Mouse (Mus musculus) embryonic facial prominence, embryonic 10.5 days (tissue): Measurements from ENCODE around the gene Cfap61. TPM values are rescaled to one million over a fixed set of nuclear protein-coding genes. Genes with fewer than 3 reads are reported as not detected.
A peak's percentile ranks its signal among the peaks of the same experiment; 100 is the strongest.

ENCODE experiments used
- DNase-seq: peaks from one replicate; pipeline ENCODE4 v3.0.0-alpha.2; 2017; ENCODE audit warnings: low spot score
- H3K27ac ChIP-seq: fragments of 300-500 bp; sonication (generic); replicated peaks from 2 replicates; pipeline ENCODE4 v1.5.1; 2016; ENCODE audit warnings: mild to moderate bottlenecking
- H3K27me3 ChIP-seq: fragments of 300-500 bp; sonication (generic); replicated peaks from 2 replicates; pipeline ENCODE4 v1.6.1; 2016; ENCODE audit warnings: low read depth, mild to moderate bottlenecking; ENCODE audit not compliant: poor library complexity, severe bottlenecking
- H3K36me3 ChIP-seq: fragments of 300-500 bp; sonication (generic); replicated peaks from 2 replicates; pipeline ENCODE4 v1.6.1; 2016; ENCODE audit warnings: mild to moderate bottlenecking, moderate library complexity
- H3K4me1 ChIP-seq: fragments of 300-500 bp; sonication (generic); 2 replicates; pipeline ENCODE4 v1.6.1; 2016
- H3K4me3 ChIP-seq: fragments of 300-500 bp; sonication (generic); 2 replicates; pipeline ENCODE4 v1.5.1; 2016; ENCODE audit warnings: mild to moderate bottlenecking, moderate library complexity
- H3K9me3 ChIP-seq: fragments of 300-500 bp; sonication (generic); 2 replicates; pipeline ENCODE4 v1.6.1; 2016; ENCODE audit warnings: mild to moderate bottlenecking
- WGBS: fragments of 180-500 bp; shearing (Covaris S2); methylation state at CpG from one replicate; pipeline ENCODE4 v1.1.7; 2016; 5-methylcytosine and 5-hydroxymethylcytosine counted together
- polyA plus RNA-seq: library from polyadenylated mRNA; unstranded; fragments of >200 nt; fragmentation: Nextera tagmentation; extraction: Ambion mirVana; gene quantifications from 2 replicates; pipeline ENCODE4 v1.2.1, GENCODE M21; 2016

Gene Cfap61
- polyA plus RNA-seq, 1 experiment from 2014 or later = 0.93 TPM

GRCm38 (mm10) chr2:146109921-146110320 lies 175.3 kb downstream of the Cfap61 start:
- H3K4me1 ChIP-seq = no peaks in the 10 kb centered on the region
- WGBS = 80% methylated on average over 9 of the region's 9 CpGs
- DNase-seq = no peak
- H3K27me3 ChIP-seq = no peaks in the 10 kb centered on the region
- H3K36me3 ChIP-seq = no peaks in the 10 kb centered on the region
- no peak overlapping the region for H3K4me3 ChIP-seq
- H3K27ac ChIP-seq = no peak overlapping the region
- H3K9me3 ChIP-seq = no peaks in the 10 kb centered on the region

GRCm38 (mm10) chr2:146116282-146116681 lies 181.7 kb downstream of the Cfap61 start:
- WGBS = 89% methylated on average over 6 of the region's 6 CpGs
- Histone ChIP-seq H3K36me3 (no peaks in the 10 kb centered on the region), H3K9me3 (no peaks in the 10 kb centered on the region), H3K27me3 (no peaks in the 10 kb centered on the region), H3K4me1 (peaks cover 18% of the 10 kb centered on the region), H3K4me3 (no peak overlapping the region), H3K27ac (0 out of 2 replicates have a peak overlapping the region, but pooled peaks have one; percentile 48)
- DNase-seq = no peak

- WGBS = 94% methylated on average over 5 of the region's 5 CpGs
- peak overlapping the region; percentile 48 for H3K27ac ChIP-seq
- H3K27me3 ChIP-seq = no peaks in the 10 kb centered on the region
- peaks cover 18% of the 10 kb centered on the region for H3K4me1 ChIP-seq
- H3K4me3 ChIP-seq = no peak overlapping the region
- H3K9me3 ChIP-seq = no peaks in the 10 kb centered on the region
- H3K36me3 ChIP-seq = no peaks in the 10 kb centered on the region
- DNase-seq = no peak
Observed at GRCm38 (mm10) chr2:146116726-146117125, 182.1 kb downstream of the Cfap61 start.

GRCm38 (mm10) chr2:146117191-146117914 lies 182.8 kb downstream of the Cfap61 start:
- H3K4me3 ChIP-seq = no peak overlapping the region
- H3K4me1 ChIP-seq = peaks cover 18% of the 10 kb centered on the region
- DNase-seq = peak; percentile 39
- peak overlapping the region; percentile 48 for H3K27ac ChIP-seq
- H3K36me3 ChIP-seq = no peaks in the 10 kb centered on the region
- 51% methylated on average over 17 of the region's 17 CpGs for WGBS
- 0 out of 2 replicates have a peak, but pooled peaks cover 3% of the 10 kb centered on the region for H3K27me3 ChIP-seq
- H3K9me3 ChIP-seq = no peaks in the 10 kb centered on the region

DNA sequence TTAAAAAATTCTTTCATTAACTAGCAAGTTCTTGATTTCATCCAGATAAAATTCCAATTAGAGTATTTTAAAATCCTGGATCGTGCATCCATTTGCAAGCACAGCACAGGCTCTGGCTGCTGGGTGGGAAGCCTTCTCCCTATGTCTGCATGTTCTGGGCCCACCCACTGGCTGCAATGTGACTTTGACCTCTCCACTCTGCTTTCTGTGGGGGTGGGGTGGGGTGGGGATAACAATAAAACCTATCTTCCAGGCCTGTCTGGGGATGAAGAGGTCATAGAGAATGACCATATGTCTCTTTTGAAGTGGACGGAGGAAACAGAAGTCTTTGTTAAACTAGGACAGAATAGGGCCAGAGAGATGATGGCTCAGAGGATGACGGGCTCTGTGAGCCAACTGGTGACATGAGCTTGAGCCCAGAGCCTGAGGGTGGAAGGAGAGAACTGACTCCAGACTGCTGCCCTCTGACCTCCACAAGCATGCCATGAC lies 183.4 kb downstream of the Cfap61 start:
- Histone ChIP-seq H3K36me3 (no peaks in the 10 kb centered on the region), H3K4me3 (no peak overlapping the region), H3K27me3 (0 out of 2 replicates have a peak, but pooled peaks cover 3% of the 10 kb centered on the region), H3K9me3 (no peaks in the 10 kb centered on the region), H3K27ac (no peak overlapping the region), H3K4me1 (peaks cover 18% of the 10 kb centered on the region)
- 32% methylated on average over 3 of the region's 3 CpGs for WGBS
- peak; percentile 24 for DNase-seq

DNA sequence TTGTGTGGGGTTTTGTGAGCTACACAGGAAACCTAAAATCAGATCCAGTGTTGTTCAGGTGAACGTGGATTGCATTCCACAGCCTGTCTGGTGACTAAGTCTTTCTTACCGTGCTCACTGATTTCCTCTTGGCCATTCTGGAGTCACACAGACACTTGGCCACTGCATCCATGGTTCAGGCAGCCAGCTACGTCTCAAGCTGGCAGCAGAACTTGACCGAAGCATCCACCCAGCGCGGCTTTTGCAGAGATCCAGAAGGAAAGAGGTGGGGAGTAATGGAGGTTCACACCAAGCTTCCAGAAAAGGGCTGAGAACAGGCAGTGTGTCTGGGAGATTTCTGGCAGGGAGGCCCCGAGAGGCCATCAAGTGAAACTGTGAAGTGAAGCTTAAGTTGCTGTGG lies 187.0 kb downstream of the Cfap61 start:
- Histone ChIP-seq H3K36me3 (no peaks in the 10 kb centered on the region), H3K4me3 (no peak overlapping the region)
- WGBS = 88% methylated on average over 7 of the region's 7 CpGs

DNA sequence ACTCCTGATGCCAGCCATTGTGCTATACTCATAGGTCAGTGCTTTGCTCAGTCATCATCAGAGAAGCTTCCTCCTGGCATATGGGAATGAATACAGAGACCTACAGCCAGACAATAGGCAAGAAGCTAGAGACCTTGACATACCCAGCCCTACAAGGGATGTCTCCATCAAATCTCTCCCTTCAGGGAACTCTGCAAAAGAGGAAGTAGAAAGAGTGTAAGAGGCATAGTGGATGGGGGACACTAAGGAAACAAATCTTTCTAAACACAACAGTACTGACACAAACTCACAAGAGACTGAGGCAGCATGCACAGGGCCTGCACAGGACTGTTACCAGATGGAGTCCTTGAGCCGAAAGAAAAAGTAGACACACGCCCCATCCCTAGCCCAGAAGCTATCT lies 190.5 kb downstream of the Cfap61 start:
- no peaks in the 10 kb centered on the region for H3K4me1 ChIP-seq
- H3K9me3 ChIP-seq = no peaks in the 10 kb centered on the region
- 0 out of 2 replicates have a peak, but pooled peaks cover 3% of the 10 kb centered on the region for H3K27me3 ChIP-seq
- H3K36me3 ChIP-seq = no peaks in the 10 kb centered on the region
- H3K4me3 ChIP-seq = no peak overlapping the region
- 85% methylated on average over 2 of the region's 2 CpGs for WGBS
- no peak overlapping the region for H3K27ac ChIP-seq
- DNase-seq = no peak

More for the DNA sequence above, 187.0 kb downstream of the Cfap61 start:
- DNase-seq = no peak
- Histone ChIP-seq H3K9me3 (no peaks in the 10 kb centered on the region), H3K27me3 (0 out of 2 replicates have a peak, but pooled peaks cover 3% of the 10 kb centered on the region), H3K27ac (no peak overlapping the region), H3K4me1 (peaks cover 17% of the 10 kb centered on the region)

- DNase-seq = no peak
- Histone ChIP-seq H3K36me3 (no peaks in the 10 kb centered on the region), H3K27ac (no peak overlapping the region), H3K4me1 (no peaks in the 10 kb centered on the region), H3K9me3 (no peaks in the 10 kb centered on the region), H3K27me3 (no peaks in the 10 kb centered on the region), H3K4me3 (no peak overlapping the region)
- 84% methylated on average over 6 of the region's 6 CpGs for WGBS
Observed at GRCm38 (mm10) chr2:146128622-146129021, 194.0 kb downstream of the Cfap61 start.

DNA sequence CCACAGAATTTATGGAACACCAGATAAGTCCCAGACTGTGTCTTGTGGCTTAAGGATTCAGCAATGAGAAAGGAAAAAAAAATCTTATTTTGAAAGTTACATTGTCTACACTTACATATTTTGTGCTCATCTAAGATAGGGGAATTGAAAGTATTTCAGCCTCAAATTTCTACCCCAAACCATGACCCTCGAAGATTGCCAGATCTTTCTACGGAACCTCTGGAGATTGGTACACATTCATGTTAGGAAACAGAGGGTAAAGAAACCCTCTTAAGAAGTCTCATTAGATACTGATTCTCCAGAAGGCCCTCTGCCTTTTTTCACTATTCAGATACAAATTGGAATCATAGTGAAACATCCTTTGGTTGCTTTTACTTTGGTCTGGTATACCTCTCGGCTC lies 195.9 kb downstream of the Cfap61 start:
- Histone ChIP-seq H3K27ac (no peak overlapping the region), H3K4me3 (no peak overlapping the region), H3K36me3 (no peaks in the 10 kb centered on the region), H3K27me3 (no peaks in the 10 kb centered on the region), H3K4me1 (no peaks in the 10 kb centered on the region), H3K9me3 (peaks cover 4% of the 10 kb centered on the region)
- DNase-seq = no peak
- WGBS = 92% methylated on average over 3 of the region's 3 CpGs

DNA sequence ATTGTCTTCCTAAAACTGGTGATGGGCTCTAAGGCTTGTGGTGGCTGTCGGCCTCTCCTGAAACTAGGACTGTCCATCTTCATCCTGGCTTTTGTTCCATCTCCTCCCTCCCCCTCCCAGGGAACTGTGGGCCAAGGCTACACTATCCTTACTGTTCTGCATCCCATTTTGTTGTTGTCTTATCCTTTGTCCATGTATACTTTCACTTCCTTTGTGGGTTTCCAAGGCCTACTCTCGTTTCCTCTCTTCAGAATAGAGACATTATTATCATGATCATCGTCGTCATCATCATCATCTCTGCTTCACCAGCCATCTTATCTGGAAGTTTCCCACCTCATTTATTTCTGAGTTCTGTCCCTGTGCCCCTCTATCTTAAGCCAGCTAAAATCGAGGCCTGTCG lies 199.7 kb downstream of the Cfap61 start:
- no peaks in the 10 kb centered on the region for H3K36me3 ChIP-seq
- WGBS = 89% methylated on average over 6 of the region's 6 CpGs

DNA sequence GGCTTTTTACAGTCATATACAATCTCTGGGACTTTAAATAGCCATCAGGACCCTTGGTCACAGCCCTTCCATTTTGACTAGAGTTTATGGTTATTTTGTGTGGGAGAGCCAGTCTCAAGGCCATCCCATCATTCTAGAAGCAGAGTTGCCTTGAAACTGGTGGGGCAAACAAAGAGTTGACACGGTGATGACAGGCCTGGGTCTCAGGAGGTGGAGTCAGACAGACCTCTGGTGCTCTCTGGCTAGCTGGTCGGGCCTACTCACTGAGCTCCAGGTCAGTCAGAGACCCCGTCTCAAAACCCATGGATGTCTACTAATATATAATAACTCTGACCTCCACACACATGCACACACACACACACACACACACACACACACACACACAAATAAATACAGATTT lies 206.1 kb downstream of the Cfap61 start:
- H3K4me3 ChIP-seq = no peak overlapping the region
- no peaks in the 10 kb centered on the region for H3K27me3 ChIP-seq
- H3K4me1 ChIP-seq = no peaks in the 10 kb centered on the region
- DNase-seq = no peak
- 84% methylated on average over 3 of the region's 3 CpGs for WGBS
- H3K9me3 ChIP-seq = no peaks in the 10 kb centered on the region
- H3K27ac ChIP-seq = no peak overlapping the region
- H3K36me3 ChIP-seq = no peaks in the 10 kb centered on the region

More for the DNA sequence above, 199.7 kb downstream of the Cfap61 start:
- no peak for DNase-seq
- H3K4me1 ChIP-seq = no peaks in the 10 kb centered on the region
- H3K27ac ChIP-seq = no peak overlapping the region
- H3K9me3 ChIP-seq = peaks cover 6% of the 10 kb centered on the region
- no peaks in the 10 kb centered on the region for H3K27me3 ChIP-seq
- no peak overlapping the region for H3K4me3 ChIP-seq

GRCm38 (mm10) chr2:146147306-146147705 lies 212.7 kb downstream of the Cfap61 start:
- 85% methylated on average over 4 of the region's 4 CpGs for WGBS
- H3K4me3 ChIP-seq = no peak overlapping the region
- no peaks in the 10 kb centered on the region for H3K36me3 ChIP-seq

DNA sequence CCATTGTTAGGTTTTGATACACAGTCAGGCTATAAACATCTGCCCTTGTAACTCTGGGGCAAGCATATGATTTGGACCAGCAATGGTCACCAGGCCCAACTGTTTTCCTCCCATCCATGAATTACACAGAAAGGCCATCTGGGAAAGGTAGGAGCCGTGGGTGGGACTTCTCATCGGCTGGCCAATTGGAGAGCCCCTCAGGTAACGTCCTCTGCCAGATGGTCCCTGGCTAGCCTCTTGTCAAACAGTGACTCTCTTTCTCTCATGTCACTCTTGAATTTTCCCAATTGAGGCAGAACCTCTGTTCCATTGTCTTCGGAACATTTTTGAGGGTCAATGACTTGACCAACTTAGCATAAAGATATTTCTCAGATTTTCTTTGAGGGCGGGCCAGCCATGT lies 213.2 kb downstream of the Cfap61 start:
- Histone ChIP-seq H3K27ac (no peak overlapping the region), H3K27me3 (no peaks in the 10 kb centered on the region), H3K4me3 (no peak overlapping the region), H3K36me3 (no peaks in the 10 kb centered on the region), H3K9me3 (no peaks in the 10 kb centered on the region), H3K4me1 (no peaks in the 10 kb centered on the region)
- 89% methylated on average over 5 of the region's 5 CpGs for WGBS
- DNase-seq = no peak

More at GRCm38 (mm10) chr2:146147306-146147705, 212.7 kb downstream of the Cfap61 start:
- no peaks in the 10 kb centered on the region for H3K4me1 ChIP-seq
- H3K27ac ChIP-seq = no peak overlapping the region
- no peaks in the 10 kb centered on the region for H3K9me3 ChIP-seq
- no peak for DNase-seq
- H3K27me3 ChIP-seq = no peaks in the 10 kb centered on the region
